Mouse (Mus musculus) CD4-positive, CD25-positive, alpha-beta regulatory T cell (primary cell): Measurements from ENCODE around the gene Palm2. TPM values are rescaled to one million over a fixed set of nuclear protein-coding genes. Genes with fewer than 3 reads are reported as not detected.

ENCODE experiments used
- polyA plus RNA-seq: library from polyadenylated mRNA; unstranded; fragments of 100-300 nt; shearing (Covaris generic); gene quantifications from one replicate; pipeline ENCODE4 v1.2.1, GENCODE M21; 2017

Palm2 gene
- polyA plus RNA-seq = not detected

GRCm38 (mm10) chr4:57433941-57434704, at the start of gene Palm2:
Gene Palm2, plus strand, starts transcription at chr4:57434247.

GRCm38 (mm10) chr4:57567666-57568206, 133.7 kb downstream of the Palm2 start, which contains the start of gene Pakap:
Gene Pakap, plus strand, starts transcription at chr4:57568179.

GRCm38 (mm10) chr4:57717354-57717753, 283.3 kb downstream of the Palm2 start, which contains the start of gene Akap2:
Gene Akap2, plus strand, starts transcription at chr4:57717657.

Other genes starting within 250 kb of the Palm2 start
- 1.6 TPM for gene Ptpn3, start 132.4 kb upstream of the Palm2 start, polyA plus RNA-seq
- 4.4 TPM for gene Pakap, start 133.9 kb downstream of the Palm2 start, polyA plus RNA-seq